Mouse (Mus musculus): ENCODE measurements around the gene Pik3c2a. TPM values are rescaled to one million over a fixed set of nuclear protein-coding genes. Genes with fewer than 3 reads are reported as not detected.

Gene Pik3c2a
- total RNA-seq, 2 experiments from 2014 or later = 25.6 to 26.2 TPM

DNA sequence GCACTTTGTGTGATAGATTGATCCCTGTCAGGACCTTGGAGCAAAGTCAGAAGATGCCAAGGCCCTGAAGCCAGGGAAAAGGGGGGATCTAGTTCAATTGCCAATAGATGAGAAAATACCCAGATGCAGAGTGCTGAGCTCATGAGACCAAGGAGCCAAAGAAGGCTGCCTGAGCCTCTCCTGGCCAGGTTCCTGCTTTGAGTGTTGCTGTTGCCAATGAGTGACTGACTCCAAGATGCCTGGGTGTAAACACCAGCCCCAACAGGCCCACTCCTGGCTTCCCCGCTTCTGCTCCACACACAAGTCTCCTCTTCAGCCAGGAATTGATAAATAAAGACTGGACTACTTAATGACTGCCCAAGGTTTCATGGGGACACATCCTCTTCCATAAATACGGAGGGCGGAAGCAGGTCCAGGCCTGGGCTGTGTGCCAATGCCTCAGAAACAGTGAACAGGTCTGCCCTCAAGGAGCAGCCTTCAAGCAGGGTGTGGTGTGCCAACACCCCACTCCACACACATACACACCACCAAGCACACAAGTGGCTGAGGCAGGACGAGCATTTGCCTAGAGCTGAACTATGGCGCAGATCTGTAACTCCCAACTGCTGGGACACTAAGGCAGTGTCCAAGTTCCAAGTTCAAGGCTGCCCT, 141.5 kb downstream of the Pik3c2a start:
- DNase-seq (ENCODE audit: extremely low spot score in 1 of 2, low spot score in 1 of 2) = no peak

- DNase-seq (ENCODE audit: extremely low spot score in 1 of 2, low spot score in 1 of 2) = no peak
Observed at GRCm38 (mm10) chr7:116301144-116301543, 142.1 kb downstream of the Pik3c2a start.

DNA sequence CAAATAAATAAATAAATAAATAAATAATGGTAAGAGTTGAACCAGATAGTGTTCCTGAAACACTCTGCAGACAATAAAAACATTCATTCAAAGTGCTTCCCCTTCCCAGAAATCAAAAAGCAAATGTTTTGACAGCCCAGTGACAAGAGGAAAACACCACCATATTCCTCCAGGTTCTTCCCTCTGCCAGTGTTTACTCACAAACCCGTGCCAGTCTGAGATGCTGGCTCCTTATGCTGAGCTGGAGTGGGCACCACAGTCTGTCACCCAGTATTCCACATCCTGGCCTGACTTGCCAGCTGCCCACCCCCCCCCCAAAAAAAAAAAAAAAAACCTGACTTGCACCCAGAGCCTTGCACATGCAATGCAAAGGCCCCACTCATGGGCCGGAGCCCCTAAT, 144.4 kb downstream of the Pik3c2a start:
- DNase-seq (ENCODE audit: extremely low spot score in 1 of 2, low spot score in 1 of 2) = no peak

DNA sequence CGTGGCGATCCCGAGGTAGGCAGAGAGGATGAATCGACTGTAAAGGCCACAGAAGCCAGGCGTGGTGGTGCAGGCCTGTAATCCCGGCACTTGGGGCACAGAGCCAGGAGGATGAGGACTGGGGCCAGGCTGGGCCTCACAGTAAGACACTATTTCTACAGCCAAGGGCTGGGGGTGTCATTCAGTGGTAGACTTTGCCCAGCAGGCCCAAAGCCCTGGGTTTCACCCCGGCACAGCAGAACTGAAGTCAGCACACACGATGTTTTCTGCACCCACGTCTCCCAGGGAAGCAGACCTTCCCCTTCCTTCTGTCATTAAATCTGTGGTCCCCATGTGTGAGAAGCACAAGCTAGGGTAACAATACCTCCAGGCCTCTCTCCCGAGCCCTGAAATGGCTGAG, 144.9 kb downstream of the Pik3c2a start:
- DNase-seq (ENCODE audit: extremely low spot score in 1 of 2, low spot score in 1 of 2) = no peak

GRCm38 (mm10) chr7:116294961-116295360, 148.3 kb downstream of the Pik3c2a start:
- DNase-seq (ENCODE audit: extremely low spot score in 1 of 2, low spot score in 1 of 2) = no peak

- no peak for DNase-seq (ENCODE audit: extremely low spot score in 1 of 2, low spot score in 1 of 2)
Observed at GRCm38 (mm10) chr7:116292377-116292776, 150.9 kb downstream of the Pik3c2a start.

- no peak for DNase-seq (ENCODE audit: extremely low spot score in 1 of 2, low spot score in 1 of 2)
Observed at GRCm38 (mm10) chr7:116290559-116290958, 152.7 kb downstream of the Pik3c2a start.

- no peak for DNase-seq (ENCODE audit: extremely low spot score in 1 of 2, low spot score in 1 of 2)
Observed at GRCm38 (mm10) chr7:116288996-116289395, 154.3 kb downstream of the Pik3c2a start.

DNA sequence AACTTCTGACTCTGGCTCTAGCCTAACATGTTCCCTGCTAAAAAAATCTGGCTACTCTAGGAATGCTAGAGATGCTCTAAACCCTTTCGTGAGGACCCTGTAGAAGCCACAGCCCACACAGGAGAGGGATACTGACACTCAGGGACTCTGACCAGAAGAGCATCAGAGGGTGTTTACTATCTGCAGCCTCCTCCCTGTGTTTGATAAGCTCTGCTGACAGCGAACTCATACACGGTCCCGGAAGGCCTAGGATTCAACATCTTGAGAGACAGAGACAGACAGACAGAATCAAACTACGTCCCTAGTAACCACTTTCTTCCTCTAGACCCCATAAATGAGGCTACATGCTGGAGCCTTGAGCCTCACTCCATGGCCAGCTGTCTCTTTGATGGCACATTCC, 155.3 kb downstream of the Pik3c2a start:
- DNase-seq (ENCODE audit: extremely low spot score in 1 of 2, low spot score in 1 of 2) = no peak

Other genes starting within 250 kb of the Pik3c2a start
- 10 to 100 TPM; 17.3 to 22.8 TPM for gene Plekha7, start 135.1 kb downstream of the Pik3c2a start, total RNA-seq (2021)
- gene Rps13, start 109.3 kb downstream of the Pik3c2a start, total RNA-seq (2021) = 100 to 1,000 TPM; 217 to 259 TPM
- 10 to 100 TPM; 21.1 to 24.0 TPM for gene Nucb2, start 60.9 kb upstream of the Pik3c2a start, total RNA-seq (2021)